Mouse (Mus musculus) C2C12 (cell line): ENCODE data around the gene Enpp7.

Experiments used
- CEBPB ChIP-seq: IDR thresholded peaks from one replicate; pipeline ENCODE4 v1.6.1; 2011; ENCODE audit warnings: low read depth, mild to moderate bottlenecking, control low read depth, moderate library complexity
- CTCF ChIP-seq: IDR thresholded peaks from one replicate; pipeline ENCODE4 v1.5.1; 2011; ENCODE audit not compliant: control insufficient read depth, insufficient read depth, insufficient read length
- MAX ChIP-seq: IDR thresholded peaks from one replicate; pipeline ENCODE4 v1.6.1; 2011; ENCODE audit warnings: mild to moderate bottlenecking, control low read depth
- MYOD1 ChIP-seq: IDR thresholded peaks from one replicate; pipeline ENCODE4 v1.6.1; 2011; ENCODE audit warnings: low read depth; ENCODE audit not compliant: control insufficient read depth, insufficient read length
- USF1 ChIP-seq: IDR thresholded peaks from one replicate; pipeline ENCODE4 v1.6.1; 2011; ENCODE audit warnings: low read depth, mild to moderate bottlenecking, control low read depth, moderate library complexity

DNA sequence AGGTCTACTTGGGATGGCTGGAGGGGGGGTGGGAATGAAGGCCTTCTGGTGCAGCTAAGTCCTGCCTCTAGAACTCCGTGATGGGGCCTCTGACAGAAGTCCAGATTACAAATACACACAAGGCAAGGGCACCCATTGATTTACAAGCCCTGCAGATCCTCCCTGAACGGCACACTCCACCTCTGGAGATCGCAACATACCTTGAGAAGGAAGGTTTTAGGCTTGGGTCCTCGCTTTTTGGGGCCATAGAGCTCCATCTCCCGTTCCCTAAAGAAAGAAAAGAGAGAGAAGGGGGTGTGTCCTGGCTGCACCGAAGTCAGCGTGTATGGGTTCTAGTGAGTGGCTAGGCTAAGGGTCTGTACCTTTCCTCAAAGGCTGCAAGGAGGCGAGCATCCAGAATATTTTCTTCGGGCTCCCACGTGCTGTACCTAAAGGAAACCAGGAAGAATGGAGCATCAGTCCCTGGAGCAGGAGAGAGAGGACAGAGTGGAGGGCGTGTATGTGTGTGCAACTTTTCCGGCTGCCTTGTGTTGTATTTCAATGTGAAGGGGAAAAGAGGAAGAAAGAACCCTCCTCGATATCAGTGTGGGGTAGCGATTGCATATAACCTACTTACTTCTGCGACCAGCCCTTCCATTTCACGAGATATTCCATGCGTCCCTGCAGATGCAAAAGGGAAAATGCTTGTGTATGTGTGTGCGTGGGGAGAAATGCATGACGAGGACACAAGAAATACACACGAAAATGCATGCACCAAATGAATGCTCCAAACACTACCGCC, 51.9 kb downstream of the Enpp7 start:
- TF ChIP-seq CTCF (no peak), MAX (no peak), USF1 (no peak), MYOD1 (no peak), CEBPB (no peak)
